Mouse (Mus musculus) liver, embryonic 14.5 days (tissue): ENCODE results near the gene Birc5.
"Not testable (repeated sequence)": the region's sequence is repeated elsewhere in the genome, so short reads cannot be mapped to it uniquely, and the experiment has no call there.

ENCODE experiments used
- CTCF ChIP-seq: IDR thresholded peaks from 2 replicates; pipeline ENCODE4 v1.5.1; 2016; ENCODE audit warnings: antibody characterized with exemption, low read depth, control low read depth
- EP300 ChIP-seq: IDR thresholded peaks from 2 replicates; pipeline ENCODE4 v1.6.1; 2016; ENCODE audit warnings: antibody characterized with exemption, low read depth

DNA sequence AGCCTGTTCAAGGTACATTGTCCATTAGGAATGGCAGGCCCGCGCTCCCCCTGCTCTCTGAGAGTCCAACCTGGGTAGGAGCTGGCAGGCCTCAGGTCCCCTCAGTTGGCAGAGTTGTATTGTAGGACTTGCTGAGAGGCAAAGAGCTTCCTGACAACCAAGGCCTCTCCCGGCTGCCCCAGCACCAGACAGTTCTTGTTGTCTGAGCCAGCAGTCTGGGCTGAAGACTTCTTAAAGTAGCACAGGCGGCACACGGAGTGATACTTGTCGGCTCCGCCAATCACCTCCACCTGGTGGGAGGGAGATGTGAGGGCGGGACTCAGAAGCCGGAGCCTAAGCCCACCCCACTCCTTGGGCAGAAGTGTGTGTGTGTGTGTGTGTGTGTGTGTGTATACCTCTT is 33.2 kb upstream of the Birc5 start:
- not testable (repeated sequence) for TF ChIP-seq CTCF, EP300
